Mouse (Mus musculus) liver, embryonic 11.5 days (tissue): ENCODE measurements around the gene H2afz. TPM values are rescaled to one million over a fixed set of nuclear protein-coding genes. Genes with fewer than 3 reads are reported as not detected.

Experiments used
- polyA plus RNA-seq: library from polyadenylated mRNA; unstranded; fragments of >200 nt; fragmentation: Nextera tagmentation; extraction: Ambion mirVana; gene quantifications from 2 replicates; pipeline ENCODE4 v1.2.1, GENCODE M21; 2014

H2afz gene
- polyA plus RNA-seq, 1 experiment from 2014 or later: 2,121 TPM

Other genes with a start within 250 kb of the H2afz start
- gene Ddit4l, start 242.9 kb upstream of the H2afz start, polyA plus RNA-seq: 0.55 and 0.85 TPM in 2 replicates
- gene Gm21962, start 193.0 kb upstream of the H2afz start, polyA plus RNA-seq: not detected in 2 replicates
- 9.0 and 9.8 TPM in 2 replicates for gene Dnajb14, start 3.2 kb downstream of the H2afz start, polyA plus RNA-seq
- gene Lamtor3, start 54.0 kb downstream of the H2afz start, polyA plus RNA-seq: 100 and 105 TPM in 2 replicates
- gene Dapp1, start 117.1 kb downstream of the H2afz start, polyA plus RNA-seq: 35.5 and 36.2 TPM in 2 replicates
- gene 1110002E22Rik, start 200.6 kb downstream of the H2afz start, polyA plus RNA-seq: 0.05 and 0.09 TPM in 2 replicates
- gene Gm5105, start 202.9 kb downstream of the H2afz start, polyA plus RNA-seq: not detected in 2 replicates